Mouse (Mus musculus) midbrain, embryonic 12.5 days (tissue): ENCODE measurements around the gene Esd. TPM values are rescaled to one million over a fixed set of nuclear protein-coding genes. Genes with fewer than 3 reads are reported as not detected.
A peak's percentile ranks its signal among the peaks of the same experiment; 100 is the strongest.

Experiments
- ATAC-seq: fragments of 200-750 bp; cut with Nextera tagmentation; 2 replicates; pipeline ENCODE4 v1.8.0; 2017; ENCODE audit warnings: low read depth, moderate TSS enrichment, moderate library complexity; ENCODE audit not compliant: low FRiP score
- H3K27ac ChIP-seq: fragments of 300-500 bp; sonication (generic); replicated peaks from 2 replicates; pipeline ENCODE4 v1.5.1; 2016; ENCODE audit warnings: mild to moderate bottlenecking
- H3K27me3 ChIP-seq: fragments of 300-500 bp; sonication (generic); 2 replicates; pipeline ENCODE4 v1.6.1; 2016; ENCODE audit warnings: mild to moderate bottlenecking
- H3K36me3 ChIP-seq: fragments of 300-500 bp; sonication (generic); 2 replicates; pipeline ENCODE4 v1.6.1; 2016
- H3K4me1 ChIP-seq: fragments of 300-500 bp; sonication (generic); 2 replicates; pipeline ENCODE4 v1.6.1; 2016
- H3K4me2 ChIP-seq: fragments of 300-500 bp; sonication (generic); replicated peaks from 2 replicates; pipeline ENCODE4 v1.6.1; 2016; ENCODE audit warnings: mild to moderate bottlenecking, moderate library complexity
- H3K4me3 ChIP-seq: fragments of 300-500 bp; sonication (generic); 2 replicates; pipeline ENCODE4 v1.5.1; 2016; ENCODE audit warnings: mild to moderate bottlenecking
- H3K9ac ChIP-seq: fragments of 300-500 bp; sonication (generic); replicated peaks from 2 replicates; pipeline ENCODE4 v1.6.1; 2016; ENCODE audit warnings: mild to moderate bottlenecking, moderate library complexity
- H3K9me3 ChIP-seq: fragments of 300-500 bp; sonication (generic); 2 replicates; pipeline ENCODE4 v1.6.1; 2016; ENCODE audit warnings: mild to moderate bottlenecking
- WGBS: fragments of 180-500 bp; shearing (Covaris S2); methylation state at CpG from one replicate; pipeline ENCODE4 v1.1.7; 2016; 5-methylcytosine and 5-hydroxymethylcytosine counted together
- polyA plus RNA-seq: library from polyadenylated mRNA; unstranded; fragments of >200 nt; fragmentation: Nextera tagmentation; extraction: Ambion mirVana; gene quantifications from 2 replicates; pipeline ENCODE4 v1.2.1, GENCODE M21; 2016

The Esd gene
- polyA plus RNA-seq, 1 experiment from 2014 or later = 320 TPM

DNA sequence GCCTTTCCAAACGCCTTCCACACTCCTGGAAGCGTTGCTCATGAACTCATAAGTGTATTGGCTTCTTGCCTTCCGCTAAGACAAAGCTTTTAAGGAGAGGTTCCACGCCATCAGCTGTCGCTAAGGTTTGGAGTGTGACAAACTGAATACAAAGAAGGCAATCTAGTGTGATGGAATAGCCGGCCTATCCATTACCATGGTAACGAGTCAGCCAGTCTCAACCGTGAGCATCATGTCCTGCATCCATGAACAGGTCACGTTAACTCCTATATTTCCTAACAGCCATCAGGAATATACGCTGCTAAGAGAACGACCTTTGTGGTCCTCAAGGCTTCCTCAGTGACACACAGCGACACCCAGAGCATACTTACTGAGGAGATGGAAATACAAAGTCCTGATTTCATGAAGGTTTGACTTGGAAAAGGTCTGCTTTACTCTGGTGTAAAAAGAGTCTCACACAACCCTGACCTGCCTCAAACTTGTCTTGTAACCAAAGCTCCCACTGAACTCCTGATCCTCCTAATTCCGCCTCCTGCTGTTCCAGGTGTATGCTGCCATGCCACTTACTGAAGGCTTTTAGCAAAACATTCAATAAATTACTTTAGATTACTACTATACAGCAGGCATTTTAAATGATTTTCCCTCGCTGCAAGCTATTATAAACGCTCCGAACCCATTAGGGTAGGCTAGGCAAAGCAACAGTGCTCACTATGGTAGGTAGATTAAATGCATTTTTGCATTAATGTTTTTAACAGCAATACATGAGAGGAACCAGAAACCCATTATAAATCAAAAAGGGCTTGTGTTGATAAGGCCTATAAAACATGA is 66.2 kb downstream of the Esd start:
- H3K27ac ChIP-seq = peak overlapping the region; percentile 68
- 0 out of 2 replicates have a peak, but pooled peaks cover 5% of the 10 kb centered on the region for H3K9me3 ChIP-seq
- H3K4me3 ChIP-seq = no peak overlapping the region
- H3K36me3 ChIP-seq = 0 out of 2 replicates have a peak, but pooled peaks cover 6% of the 10 kb centered on the region
- H3K9ac ChIP-seq = no peak overlapping the region; the same call in 1 of the 2 replicates
- no peaks in the 10 kb centered on the region for H3K27me3 ChIP-seq
- ATAC-seq = peak; percentile 89
- H3K4me2 ChIP-seq = peak overlapping the region; percentile 17; the same call in 1 of the 2 replicates
- 56% methylated on average over 16 of the region's 16 CpGs for WGBS
- H3K4me1 ChIP-seq = peaks cover 13% of the 10 kb centered on the region

Other genes with a start within 250 kb of the Esd start
- gene Htr2a, start 91.5 kb upstream of the Esd start, polyA plus RNA-seq = 0.75 and 1.1 TPM in 2 replicates
- gene Lrch1, start 215.6 kb downstream of the Esd start, polyA plus RNA-seq = 8.2 and 9.2 TPM in 2 replicates